Mouse (Mus musculus) layer of hippocampus, adult 2 months (tissue): Measurements from ENCODE around the gene Adgrl2. TPM values are rescaled to one million over a fixed set of nuclear protein-coding genes. Genes with fewer than 3 reads are reported as not detected.

Source experiments
- DNase-seq, 2 experiments: peaks; one replicate each; pipeline ENCODE4 v3.0.0; 2022; ENCODE audit warnings: low spot score in 2 of 2
- H3K27ac ChIP-seq: fragments of 200-600 bp; 2 replicates; pipeline ENCODE4 v1.8.1; 2022
- H3K4me3 ChIP-seq: fragments of 200-600 bp; 2 replicates; pipeline ENCODE4 v1.8.1; 2022; ENCODE audit warnings: mild to moderate bottlenecking
- CTCF ChIP-seq: fragments of 200-600 bp; conservative IDR thresholded peaks from 2 replicates; pipeline ENCODE4 v1.8.1; 2022; ENCODE audit warnings: antibody characterized with exemption, mild to moderate bottlenecking, moderate library complexity
- total RNA-seq, 2 experiments: library from RNA; stranded (reverse); gene quantifications; 2 replicates each; pipeline ENCODE4 v1.2.3; 2021

Adgrl2 gene
- total RNA-seq, 2 experiments from 2014 or later = 56.6 to 58.7 TPM

GRCm38 (mm10) chr3:148844182-148844581 is 146.2 kb downstream of the Adgrl2 start:
- DNase-seq = no peak
- no peak for TF ChIP-seq CTCF
- Histone ChIP-seq H3K27ac (no peak overlapping the region), H3K4me3 (no peak overlapping the region)

GRCm38 (mm10) chr3:148842533-148842932 is 147.8 kb downstream of the Adgrl2 start:
- H3K27ac ChIP-seq = no peak overlapping the region
- peak; percentile 15 for DNase-seq

GRCm38 (mm10) chr3:148838835-148839296 is 151.5 kb downstream of the Adgrl2 start:
- Histone ChIP-seq H3K27ac (no peak overlapping the region), H3K4me3 (no peak overlapping the region)
- no peak for TF ChIP-seq CTCF
- DNase-seq = no peak

More at GRCm38 (mm10) chr3:148842533-148842932, 147.8 kb downstream of the Adgrl2 start:
- H3K4me3 ChIP-seq = no peak overlapping the region
- TF ChIP-seq CTCF = no peak

GRCm38 (mm10) chr3:148838095-148838834 is 152.1 kb downstream of the Adgrl2 start:
- Histone ChIP-seq H3K4me3 (no peak overlapping the region), H3K27ac (no peak overlapping the region)
- TF ChIP-seq CTCF = no peak
- DNase-seq = no peak

- TF ChIP-seq CTCF = no peak
- H3K27ac ChIP-seq = no peak overlapping the region
Observed at GRCm38 (mm10) chr3:148835136-148835535, 155.2 kb downstream of the Adgrl2 start.

GRCm38 (mm10) chr3:148833070-148833769 is 157.1 kb downstream of the Adgrl2 start:
- no peak for DNase-seq
- no peak for TF ChIP-seq CTCF
- no peak overlapping the region for H3K27ac ChIP-seq
- no peak overlapping the region for H3K4me3 ChIP-seq

More at GRCm38 (mm10) chr3:148835136-148835535, 155.2 kb downstream of the Adgrl2 start:
- no peak for DNase-seq
- no peak overlapping the region for H3K4me3 ChIP-seq

- Histone ChIP-seq H3K27ac (no peak overlapping the region), H3K4me3 (no peak overlapping the region)
- no peak for TF ChIP-seq CTCF
- DNase-seq = no peak
Observed at GRCm38 (mm10) chr3:148832001-148832400, 158.4 kb downstream of the Adgrl2 start.

GRCm38 (mm10) chr3:148828519-148828918 is 161.8 kb downstream of the Adgrl2 start:
- no peak overlapping the region for H3K27ac ChIP-seq
- DNase-seq = no peak
- H3K4me3 ChIP-seq = no peak overlapping the region
- no peak for TF ChIP-seq CTCF

GRCm38 (mm10) chr3:148823551-148823950 is 166.8 kb downstream of the Adgrl2 start:
- DNase-seq = no peak
- TF ChIP-seq CTCF = no peak
- Histone ChIP-seq H3K4me3 (no peak overlapping the region), H3K27ac (no peak overlapping the region)

GRCm38 (mm10) chr3:148821632-148822031 is 168.7 kb downstream of the Adgrl2 start:
- DNase-seq = no peak
- Histone ChIP-seq H3K27ac (no peak overlapping the region), H3K4me3 (no peak overlapping the region)
- TF ChIP-seq CTCF = no peak

GRCm38 (mm10) chr3:148819323-148820046 is 170.9 kb downstream of the Adgrl2 start:
- no peak overlapping the region for H3K4me3 ChIP-seq
- no peak for TF ChIP-seq CTCF
- no peak for DNase-seq
- H3K27ac ChIP-seq = no peak overlapping the region

- no peak for DNase-seq
- Histone ChIP-seq H3K4me3 (no peak overlapping the region), H3K27ac (no peak overlapping the region)
- no peak for TF ChIP-seq CTCF
Observed at GRCm38 (mm10) chr3:148818414-148819105, 171.8 kb downstream of the Adgrl2 start.
